Mouse (Mus musculus): ENCODE measurements around the gene Gm21800. TPM values are rescaled to one million over a fixed set of nuclear protein-coding genes. Genes with fewer than 3 reads are reported as not detected.
"Not testable (repeated sequence)": the region's sequence is repeated elsewhere in the genome, so short reads cannot be mapped to it uniquely, and the experiment has no call there.

Gene Gm21800
- polyA plus RNA-seq (2015; fragmentation: Nextera tagmentation; extraction: Ambion mirVana) = not detected in 2 replicates

DNA sequence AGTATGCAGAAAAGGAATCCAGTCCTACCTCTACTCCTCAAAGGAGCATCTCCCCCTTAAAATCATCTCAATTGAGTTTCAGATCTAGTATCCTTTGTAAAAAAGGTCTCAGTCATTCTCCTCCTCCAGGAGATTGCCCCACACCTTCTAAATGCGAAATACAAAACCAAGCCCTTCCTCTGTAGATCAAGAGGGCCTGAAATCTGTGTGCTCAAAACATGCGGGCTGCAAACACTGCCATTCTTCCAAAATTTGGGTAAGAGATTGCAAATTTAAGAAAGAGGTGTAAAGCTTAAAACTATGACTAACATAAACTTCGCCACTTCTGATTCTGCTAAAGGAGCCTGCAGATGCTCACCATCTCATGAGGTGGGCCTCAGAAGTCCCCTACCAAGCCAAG is at the start of gene Gm21800:
Gene Gm21800, plus strand, starts transcription at position 301 of the 400 bp plus-strand sequence.
- not testable (repeated sequence) for H3K9me3 ChIP-seq; H3K4me3 ChIP-seq; H3K4me1 ChIP-seq; H3K27me3 ChIP-seq; H3K9ac ChIP-seq (replicated peaks); H3K4me2 ChIP-seq (replicated peaks); H3K36me3 ChIP-seq; ATAC-seq (replicated peaks); H3K27ac ChIP-seq (replicated peaks)
- WGBS = 59% methylated on average over 2 of the region's 3 CpGs
